Mouse (Mus musculus) neural tube, embryonic 14.5 days (tissue): ENCODE measurements around the gene Gdf9. TPM values are rescaled to one million over a fixed set of nuclear protein-coding genes. Genes with fewer than 3 reads are reported as not detected.

Experiments
- ATAC-seq: fragments of 200-750 bp; cut with Nextera tagmentation; 2 replicates; pipeline ENCODE4 v1.8.0; 2017; ENCODE audit warnings: low read depth, mild to moderate bottlenecking, moderate TSS enrichment, moderate library complexity
- H3K27ac ChIP-seq: fragments of 300-500 bp; sonication (generic); 2 replicates; pipeline ENCODE4 v1.5.1; 2014; ENCODE audit warnings: low read depth, mild to moderate bottlenecking, control low read depth, low read length, moderate library complexity, mixed read lengths
- H3K27me3 ChIP-seq: fragments of 300-500 bp; sonication (generic); 2 replicates; pipeline ENCODE4 v1.6.1; 2014; ENCODE audit warnings: low read length; ENCODE audit not compliant: control insufficient read depth, insufficient read depth
- H3K36me3 ChIP-seq: fragments of 300-500 bp; sonication (generic); 2 replicates; pipeline ENCODE4 v1.6.1; 2014; ENCODE audit warnings: low read length, mixed read lengths; ENCODE audit not compliant: control insufficient read depth, insufficient read depth
- H3K4me1 ChIP-seq: fragments of 300-500 bp; sonication (generic); 2 replicates; pipeline ENCODE4 v1.6.1; 2014; ENCODE audit warnings: low read length; ENCODE audit not compliant: control insufficient read depth, insufficient read depth
- H3K4me2 ChIP-seq: fragments of 300-500 bp; sonication (generic); 2 replicates; pipeline ENCODE4 v1.6.1; 2014; ENCODE audit warnings: mild to moderate bottlenecking, low read depth, low read length, control low read depth
- H3K4me3 ChIP-seq: fragments of 300-500 bp; sonication (generic); 2 replicates; pipeline ENCODE4 v1.5.1; 2014; ENCODE audit warnings: low read depth, low read length, control low read depth, mixed read lengths
- H3K9ac ChIP-seq: fragments of 300-500 bp; sonication (generic); replicated peaks from 2 replicates; pipeline ENCODE4 v1.6.1; 2014; ENCODE audit warnings: low read depth, mild to moderate bottlenecking, control low read depth, low read length, mixed read lengths
- H3K9me3 ChIP-seq: fragments of 300-500 bp; sonication (generic); 2 replicates; pipeline ENCODE4 v1.6.1; 2016; ENCODE audit warnings: low read length; ENCODE audit not compliant: control insufficient read depth
- WGBS: fragments of 180-500 bp; shearing (Covaris S2); extraction: QIAGEN DNeasy Blood & Tissue Kit; methylation state at CpG from one replicate; pipeline ENCODE4 v1.1.7; 2014; 5-methylcytosine and 5-hydroxymethylcytosine counted together
- polyA plus RNA-seq: library from polyadenylated mRNA; unstranded; fragments of >200 nt; fragmentation: Nextera tagmentation; extraction: Ambion mirVana; gene quantifications from 2 replicates; pipeline ENCODE4 v1.2.1, GENCODE M21; 2014

The Gdf9 gene
- polyA plus RNA-seq, 1 experiment from 2014 or later = 3.4 TPM

DNA sequence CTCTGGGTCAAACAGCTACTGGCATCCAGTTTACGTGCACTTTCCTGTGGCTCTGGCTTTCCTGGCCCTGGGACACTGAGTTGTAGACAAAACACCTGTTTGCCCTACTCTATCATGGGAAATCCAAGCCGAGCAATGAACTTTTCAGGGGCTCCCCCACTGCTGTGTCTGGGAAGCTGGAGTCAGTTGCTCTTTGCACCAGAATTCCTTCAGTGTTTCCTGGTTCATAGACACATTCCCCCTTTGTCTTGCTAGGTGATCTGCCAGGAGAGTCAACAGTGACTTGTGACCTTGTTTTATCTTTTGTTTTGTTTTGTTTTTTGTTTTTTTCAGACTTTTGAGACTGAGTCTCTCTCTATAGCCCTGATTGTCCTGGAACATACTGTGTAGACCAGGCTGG lies 20.5 kb downstream of the Gdf9 start:
- 82% methylated on average over 2 of the region's 2 CpGs for WGBS
- Histone ChIP-seq H3K4me2 (no peak overlapping the region), H3K4me3 (no peak overlapping the region), H3K27ac (no peak overlapping the region), H3K4me1 (no peaks in the 10 kb centered on the region), H3K9ac (no peak overlapping the region), H3K27me3 (peaks cover 2% of the 10 kb centered on the region; the same call in 1 of the 2 replicates), H3K9me3 (no peaks in the 10 kb centered on the region), H3K36me3 (no peaks in the 10 kb centered on the region)
- ATAC-seq = no peak

- 96% methylated on average over 9 of the region's 9 CpGs for WGBS
Observed at GRCm38 (mm10) chr11:53452396-53452795, 21.6 kb downstream of the Gdf9 start.

GRCm38 (mm10) chr11:53453031-53453430 lies 22.2 kb downstream of the Gdf9 start:
- Histone ChIP-seq H3K4me2 (no peak overlapping the region), H3K4me3 (no peak overlapping the region), H3K36me3 (no peaks in the 10 kb centered on the region), H3K27me3 (peaks cover 12% of the 10 kb centered on the region), H3K9me3 (no peaks in the 10 kb centered on the region), H3K4me1 (peaks cover 7% of the 10 kb centered on the region), H3K9ac (no peak overlapping the region), H3K27ac (no peak overlapping the region)
- 93% methylated on average over 5 of the region's 5 CpGs for WGBS
- ATAC-seq = no peak

More at GRCm38 (mm10) chr11:53452396-53452795, 21.6 kb downstream of the Gdf9 start:
- Histone ChIP-seq H3K4me2 (no peak overlapping the region), H3K4me1 (peaks cover 6% of the 10 kb centered on the region), H3K36me3 (no peaks in the 10 kb centered on the region), H3K9me3 (no peaks in the 10 kb centered on the region), H3K9ac (no peak overlapping the region), H3K4me3 (no peak overlapping the region), H3K27ac (no peak overlapping the region), H3K27me3 (peaks cover 7% of the 10 kb centered on the region)
- ATAC-seq = no peak

DNA sequence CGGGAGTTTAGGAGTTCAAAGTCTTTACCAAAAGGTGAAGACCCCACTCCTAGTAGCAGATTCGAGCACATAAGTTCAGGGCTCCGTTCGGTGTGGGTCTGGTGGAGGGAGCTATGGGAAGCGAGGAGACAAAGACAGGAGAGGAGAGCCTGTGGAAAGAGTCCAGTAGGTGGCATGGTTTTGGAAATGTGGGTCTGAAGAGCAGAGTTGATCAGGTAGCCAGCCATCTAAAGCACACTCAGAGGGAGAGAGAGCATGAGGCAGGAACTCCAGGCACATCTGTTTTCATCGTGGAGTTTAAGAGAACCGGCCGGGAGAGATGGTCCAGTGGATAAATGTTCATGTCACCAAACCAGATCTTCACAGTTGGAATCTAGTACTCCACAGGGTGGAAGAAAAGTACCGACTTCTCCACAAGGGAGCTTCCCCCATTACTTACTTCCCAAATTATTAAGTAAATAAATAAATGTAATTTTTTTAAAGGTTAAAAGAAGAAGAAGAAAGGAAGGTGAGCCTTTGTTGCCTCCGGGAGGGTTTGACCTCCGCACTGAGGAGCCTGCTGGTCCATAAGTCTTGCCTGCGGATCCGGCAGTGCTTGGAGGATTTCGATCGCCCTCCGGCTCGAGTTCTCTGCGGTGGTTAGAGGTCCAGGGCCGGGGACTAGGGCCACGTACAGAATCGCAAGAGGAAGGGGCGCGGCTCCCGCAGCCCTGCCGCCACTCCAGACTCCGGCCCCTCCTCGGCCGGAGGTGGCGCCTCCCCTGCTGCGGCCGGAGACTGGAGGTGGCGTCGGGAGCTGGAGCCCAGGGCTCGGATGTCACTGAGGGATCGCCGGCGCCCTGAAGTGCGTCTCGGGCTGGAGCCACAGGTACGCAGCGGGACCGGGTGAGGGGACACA lies 25.9 kb downstream of the Gdf9 start, which contains the start of the genes Gm10447 and Shroom1:
Gm10447 (minus strand) TSS at position 637 of the 898 bp plus-strand sequence.
Shroom1 (plus strand) TSS at position 732 of the 898 bp plus-strand sequence.
- ATAC-seq = peak; percentile 24; the same call in 1 of the 2 replicates
- Histone ChIP-seq H3K27ac (no peak within 1 kb of the TSS), H3K4me3 (peak within 1 kb of the TSS; percentile 42), H3K9ac (peak within 1 kb of the TSS; percentile 37), H3K36me3 (no peaks in the 10 kb centered on the region), H3K4me1 (peaks cover 7% of the 10 kb centered on the region), H3K27me3 (peaks cover 19% of the 10 kb centered on the region), H3K9me3 (no peaks in the 10 kb centered on the region), H3K4me2 (peak within 1 kb of the TSS; percentile 62)
- WGBS = 6% methylated on average over 42 of the region's 42 CpGs

DNA sequence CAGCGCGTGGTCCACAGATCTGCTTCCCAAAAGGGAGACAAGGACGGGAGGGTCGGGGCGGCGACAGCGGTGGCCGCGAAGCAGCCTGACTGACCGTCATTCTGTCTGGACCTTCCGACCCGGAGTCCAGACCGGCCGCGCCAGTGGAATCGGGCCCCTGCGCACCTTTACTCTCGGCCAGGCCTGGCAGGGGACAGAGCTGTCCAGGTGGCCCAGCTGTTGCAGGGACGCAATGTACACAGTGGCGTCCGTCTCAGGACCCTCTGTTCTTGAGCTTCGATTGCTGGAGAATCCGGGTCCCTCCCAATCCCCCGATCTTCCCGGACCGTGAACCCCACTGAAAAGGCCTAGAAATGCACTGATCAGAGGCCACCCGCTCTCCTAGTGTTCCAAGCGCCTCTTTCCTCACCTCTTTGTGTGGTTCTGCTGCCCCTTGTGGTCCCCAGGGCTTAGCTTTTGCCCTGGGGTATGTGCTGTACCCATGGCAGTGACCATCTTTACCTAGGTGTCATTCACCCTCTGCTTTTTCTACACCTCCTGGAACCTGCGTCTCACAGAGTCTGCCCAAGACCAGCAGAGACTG lies 26.6 kb downstream of the Gdf9 start:
- ATAC-seq = 0 out of 2 replicates have a peak, but pooled peaks have one; percentile 28
- Histone ChIP-seq H3K4me1 (peaks cover 7% of the 10 kb centered on the region), H3K36me3 (no peaks in the 10 kb centered on the region), H3K4me2 (peak overlapping the region; percentile 62), H3K27ac (no peak overlapping the region), H3K9ac (peak overlapping the region; percentile 37), H3K9me3 (no peaks in the 10 kb centered on the region), H3K27me3 (peaks cover 24% of the 10 kb centered on the region), H3K4me3 (peak overlapping the region; percentile 42)
- 5% methylated on average over 29 of the region's 29 CpGs for WGBS

GRCm38 (mm10) chr11:53458996-53459395 lies 28.2 kb downstream of the Gdf9 start:
- H3K4me3 ChIP-seq = no peak overlapping the region
- no peaks in the 10 kb centered on the region for H3K9me3 ChIP-seq
- no peak overlapping the region for H3K9ac ChIP-seq
- 58% methylated on average over 3 of the region's 3 CpGs for WGBS
- peaks cover 37% of the 10 kb centered on the region for H3K27me3 ChIP-seq
- no peaks in the 10 kb centered on the region for H3K36me3 ChIP-seq
- H3K4me2 ChIP-seq = no peak overlapping the region
- peaks cover 16% of the 10 kb centered on the region for H3K4me1 ChIP-seq
- H3K27ac ChIP-seq = no peak overlapping the region
- no peak for ATAC-seq

DNA sequence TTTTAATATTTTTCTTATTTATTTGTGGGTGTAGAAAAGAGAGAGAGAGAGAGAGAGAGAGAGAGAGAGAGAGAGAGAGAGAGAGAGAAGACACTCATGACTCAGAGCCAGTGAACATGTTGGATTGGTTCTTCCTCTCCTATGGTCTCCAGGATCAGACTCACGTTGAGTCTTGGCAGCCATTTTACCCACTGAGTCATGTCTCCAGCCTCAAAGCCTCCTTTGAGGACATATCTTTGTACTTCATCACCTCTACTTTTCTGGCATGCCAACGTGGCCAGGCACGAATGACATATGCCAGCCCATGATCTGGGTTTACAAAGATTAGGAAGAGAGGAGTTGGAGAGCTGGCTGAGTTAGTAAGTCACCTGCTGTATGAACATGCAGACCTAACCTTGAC lies 29.4 kb downstream of the Gdf9 start:
- no peak for ATAC-seq
- Histone ChIP-seq H3K4me1 (peaks cover 16% of the 10 kb centered on the region), H3K4me2 (no peak overlapping the region), H3K9ac (no peak overlapping the region), H3K9me3 (no peaks in the 10 kb centered on the region), H3K27me3 (peaks cover 47% of the 10 kb centered on the region), H3K36me3 (no peaks in the 10 kb centered on the region), H3K27ac (no peak overlapping the region), H3K4me3 (no peak overlapping the region)
- 80% methylated on average over 3 of the region's 3 CpGs for WGBS

- no peak for ATAC-seq
- peaks cover 51% of the 10 kb centered on the region for H3K27me3 ChIP-seq
- no peaks in the 10 kb centered on the region for H3K9me3 ChIP-seq
- peaks cover 19% of the 10 kb centered on the region for H3K4me1 ChIP-seq
- no peak overlapping the region for H3K4me2 ChIP-seq
- no peak overlapping the region for H3K9ac ChIP-seq
- no peaks in the 10 kb centered on the region for H3K36me3 ChIP-seq
- no peak overlapping the region for H3K4me3 ChIP-seq
- H3K27ac ChIP-seq = no peak overlapping the region
- WGBS = 17% methylated on average over 5 of the region's 5 CpGs
Observed at GRCm38 (mm10) chr11:53461727-53462126, 30.9 kb downstream of the Gdf9 start.
